In genomic region chr17:62882726-62883475, GRCm38 (mm10) we compare ENCODE assay signal across 8 mouse cellular contexts. TPM values are rescaled to one million over a fixed set of nuclear protein-coding genes. Genes with fewer than 3 reads are reported as not detected.
DNase-seq lines count a peak whose midpoint lies in the region; ATAC-seq and TF ChIP-seq lines count a peak whose summit lies in the region.

No protein-coding gene starts in this region.

- TF ChIP-seq POLR2A in brain, embryonic 14.5 days (IDR thresholded peaks at IDR 0.05; ENCODE audit: borderline replicate concordance, extremely low read depth, insufficient read depth, insufficient read length, poor library complexity, severe bottlenecking): peak; percentile 67

- no peak for TF ChIP-seq CTCF in C2C12 (IDR thresholded peaks at IDR 0.05; ENCODE audit: control insufficient read depth, insufficient read depth, insufficient read length)
- TF ChIP-seq CTCF in brain, embryonic 14.5 days (IDR thresholded peaks at IDR 0.05; ENCODE audit: borderline replicate concordance, extremely low read depth, insufficient read depth, insufficient read length): no peak
- TF ChIP-seq CTCF in liver, embryonic 14.5 days (IDR thresholded peaks at IDR 0.05; ENCODE audit: low read depth): no peak

- no peaks in the 10 kb centered on the region for H3K27me3 ChIP-seq in C2C12 (ENCODE audit: control insufficient read depth, insufficient read depth, insufficient read length)
- no peaks in the 10 kb centered on the region for H3K27me3 ChIP-seq in forebrain, embryonic 11.5 days (ENCODE audit: control insufficient read depth, insufficient read depth, low read length)
- H3K27me3 ChIP-seq in heart, embryonic 15.5 days: no peaks in the 10 kb centered on the region
- peaks cover 70% of the 10 kb centered on the region for H3K27me3 ChIP-seq in liver, embryonic 14.5 days (ENCODE audit: control insufficient read depth, insufficient read depth, low read length)
- H3K27me3 ChIP-seq in neural tube, embryonic 13.5 days: no peaks in the 10 kb centered on the region

- peak overlapping the region; percentile 79 for H3K27ac ChIP-seq in forebrain, embryonic 11.5 days (ENCODE audit: low read depth, low read length)
- H3K27ac ChIP-seq in heart, embryonic 15.5 days: peak overlapping the region; percentile 95
- no peak overlapping the region for H3K27ac ChIP-seq in liver, embryonic 14.5 days
- H3K27ac ChIP-seq in neural tube, embryonic 13.5 days (replicated peaks): peak overlapping the region; percentile 94

- no peaks in the 10 kb centered on the region for H3K36me3 ChIP-seq in C2C12 (ENCODE audit: control insufficient read depth, insufficient read depth)
- H3K36me3 ChIP-seq in forebrain, embryonic 11.5 days (ENCODE audit: control insufficient read depth, insufficient read depth, low read length): no peaks in the 10 kb centered on the region
- H3K36me3 ChIP-seq in heart, embryonic 15.5 days: no peaks in the 10 kb centered on the region
- no peaks in the 10 kb centered on the region for H3K36me3 ChIP-seq in liver, embryonic 14.5 days (replicated peaks; ENCODE audit: control insufficient read depth, insufficient read depth, low read depth)
- H3K36me3 ChIP-seq in neural tube, embryonic 13.5 days: no peaks in the 10 kb centered on the region

- ATAC-seq in forebrain, embryonic 11.5 days (replicated peaks; ENCODE audit: low FRiP score): peak; percentile 84
- ATAC-seq in heart, embryonic 15.5 days (replicated peaks; ENCODE audit: insufficient number of reproducible peaks, insufficient read depth, low FRiP score, low read depth): peak; percentile 92
- peak; percentile 77 for ATAC-seq in liver, embryonic 14.5 days (ENCODE audit: insufficient read depth)
- peak; percentile 81 for ATAC-seq in neural tube, embryonic 13.5 days (ENCODE audit: low read depth)

- peaks cover 45% of the 10 kb centered on the region for H3K79me2 ChIP-seq in C2C12 (ENCODE audit: control insufficient read depth, insufficient read depth)

- H3K9ac ChIP-seq in forebrain, embryonic 11.5 days (ENCODE audit: low read length): peak overlapping the region; percentile 94
- H3K9ac ChIP-seq in heart, embryonic 15.5 days: peak overlapping the region; percentile 82
- H3K9ac ChIP-seq in liver, embryonic 14.5 days (replicated peaks): no peak overlapping the region
- H3K9ac ChIP-seq in neural tube, embryonic 13.5 days: peak overlapping the region; percentile 94

- no peak for TF ChIP-seq EP300 in liver, embryonic 14.5 days (IDR thresholded peaks at IDR 0.05; ENCODE audit: low read depth)

- WGBS in forebrain, embryonic 11.5 days: under 1% methylated on average over 47 of the region's 53 CpGs
- WGBS in heart, embryonic 15.5 days: 0% methylated on average over 53 of the region's 53 CpGs
- 0% methylated on average over 53 of the region's 53 CpGs for WGBS in liver, embryonic 14.5 days (ENCODE audit: insufficient replicate concordance)
- WGBS in neural tube, embryonic 13.5 days: 1% methylated on average over 52 of the region's 53 CpGs

- peaks cover 29% of the 10 kb centered on the region for H3K79me3 ChIP-seq in C2C12 (ENCODE audit: low read depth)

- no peaks in the 10 kb centered on the region for H3K9me3 ChIP-seq in forebrain, embryonic 11.5 days (ENCODE audit: control insufficient read depth, low read length)
- no peaks in the 10 kb centered on the region for H3K9me3 ChIP-seq in heart, embryonic 15.5 days (replicated peaks)
- no peaks in the 10 kb centered on the region for H3K9me3 ChIP-seq in liver, embryonic 14.5 days (ENCODE audit: control insufficient read depth, low read length)
- H3K9me3 ChIP-seq in neural tube, embryonic 13.5 days: no peaks in the 10 kb centered on the region

- peaks cover 4% of the 10 kb centered on the region; the same call in 1 of the 2 replicates for H3K4me1 ChIP-seq in forebrain, embryonic 11.5 days (replicated peaks; ENCODE audit: control insufficient read depth, insufficient read depth, low read length)
- peaks cover 4% of the 10 kb centered on the region; the same call in 1 of the 2 replicates for H3K4me1 ChIP-seq in heart, embryonic 15.5 days (replicated peaks)
- no peaks in the 10 kb centered on the region for H3K4me1 ChIP-seq in liver, embryonic 14.5 days (replicated peaks; ENCODE audit: control insufficient read depth in 2 of 2, insufficient read depth in 2 of 2, low read length in 1 of 2)
- H3K4me1 ChIP-seq in neural tube, embryonic 13.5 days (replicated peaks): peaks cover 13% of the 10 kb centered on the region

- peak overlapping the region; percentile 74 for H3K4me3 ChIP-seq in C2C12 (ENCODE audit: insufficient read depth, poor library complexity, severe bottlenecking)
- peak overlapping the region; percentile 80 for H3K4me3 ChIP-seq in forebrain, embryonic 11.5 days (ENCODE audit: low read depth, low read length)
- peak overlapping the region; percentile 91 for H3K4me3 ChIP-seq in heart, embryonic 15.5 days
- H3K4me3 ChIP-seq in liver, embryonic 14.5 days (ENCODE audit: insufficient read depth in 1 of 2, low read depth in 2 of 2, low read length in 2 of 2): peak overlapping the region; percentile 57 to 64
- H3K4me3 ChIP-seq in neural tube, embryonic 13.5 days: peak overlapping the region; percentile 90

- peak overlapping the region; percentile 95 for H3K4me2 ChIP-seq in forebrain, embryonic 11.5 days (ENCODE audit: low read depth, low read length, severe bottlenecking)
- H3K4me2 ChIP-seq in heart, embryonic 15.5 days: peak overlapping the region; percentile 99
- peak overlapping the region; percentile 64 for H3K4me2 ChIP-seq in liver, embryonic 14.5 days (ENCODE audit: low read depth)
- peak overlapping the region; percentile 97 for H3K4me2 ChIP-seq in neural tube, embryonic 13.5 days

- H3ac ChIP-seq in C2C12 (ENCODE audit: control insufficient read depth, insufficient read length, low read depth): peak overlapping the region; percentile 81

- peak; percentile 98 for DNase-seq in brain, embryonic 14.5 days (ENCODE audit: low read depth)
- peak; percentile 95 for DNase-seq in forebrain, embryonic 11.5 days (ENCODE audit: low spot score)
- peak; percentile 86 for DNase-seq in kidney, postnatal 14 days
- DNase-seq in liver, embryonic 14.5 days (ENCODE audit: low read depth in 3 of 3, low spot score in 3 of 3): peak; percentile 9 to 30 (median 12)
- DNase-seq in testis, postnatal 14 days (ENCODE audit: low spot score): peak; percentile 83

TF ChIP-seq in C2C12, 6 proteins besides CTCF, POLR2A, EP300 and RAD21:
- TF ChIP-seq MYOG (IDR thresholded peaks at IDR 0.05; ENCODE audit: control insufficient read depth, extremely low read depth, insufficient read length): no peak
- TF ChIP-seq MYOD1 (IDR thresholded peaks at IDR 0.05; ENCODE audit: control insufficient read depth, insufficient read length, low read depth): no peak
- TF ChIP-seq CEBPB (IDR thresholded peaks at IDR 0.05; ENCODE audit: low read depth): no peak
- no peak for TF ChIP-seq MAX (IDR thresholded peaks at IDR 0.05)
- no peak for TF ChIP-seq FOSL1 (IDR thresholded peaks at IDR 0.05; ENCODE audit: insufficient read depth, low read length, poor library complexity, severe bottlenecking)
- TF ChIP-seq USF1 (IDR thresholded peaks at IDR 0.05; ENCODE audit: low read depth): peak; percentile 71

RNA-seq across cellular contexts. Expression of gene Efna5, which starts 1.8 kb away (rescaled TPM):
- 8.1 TPM for polyA plus RNA-seq in C2C12 (2012; fragmentation: generic; extraction: Trizol)
- 8.4 and 21.5 TPM in 2 replicates for polyA plus RNA-seq in brain, embryonic 14.5 days (2012; rRNA removed)
- polyA plus RNA-seq in forebrain, embryonic 11.5 days (2014; fragmentation: Nextera tagmentation; extraction: Ambion mirVana): 40.5 and 42.2 TPM in 2 replicates
- polyA plus RNA-seq in heart, embryonic 15.5 days (2015; fragmentation: Nextera tagmentation; extraction: Ambion mirVana): 22.4 and 23.6 TPM in 2 replicates
- polyA plus RNA-seq in liver, embryonic 14.5 days (2012; rRNA removed): 0.29 and 0.40 TPM in 2 replicates
- polyA plus RNA-seq in liver, embryonic 14.5 days (2014; fragmentation: Nextera tagmentation; extraction: Ambion mirVana): 1.2 and 1.6 TPM in 2 replicates
- polyA plus RNA-seq in neural tube, embryonic 13.5 days (2015; fragmentation: Nextera tagmentation; extraction: Ambion mirVana): 59.0 and 62.6 TPM in 2 replicates

Comparison
In these comparisons a context has a peak if more than half of its experiments do, and no peak if none do; other contexts are left out.
1. DNase-seq: peak in every context shown above with its lines; median percentile 98 in brain, embryonic 14.5 days; 95 in forebrain, embryonic 11.5 days; 86 in kidney, postnatal 14 days; 83 in testis, postnatal 14 days; 12 in liver, embryonic 14.5 days.